Mouse (Mus musculus) liver, adult 2 months (tissue): ENCODE data around the gene Mug1.

Experiments
- CTCF ChIP-seq: fragments of 200-500 bp; IDR thresholded peaks from 2 replicates; pipeline ENCODE4 v1.5.1; 2011; ENCODE audit warnings: low read depth, low read length, control low read depth
- POLR2A ChIP-seq: fragments of 200-500 bp; IDR thresholded peaks from 2 replicates; pipeline ENCODE4 v1.6.1; 2011; ENCODE audit warnings: low read length, control low read depth; ENCODE audit not compliant: insufficient read depth; ENCODE audit errors: extremely low read depth

DNA sequence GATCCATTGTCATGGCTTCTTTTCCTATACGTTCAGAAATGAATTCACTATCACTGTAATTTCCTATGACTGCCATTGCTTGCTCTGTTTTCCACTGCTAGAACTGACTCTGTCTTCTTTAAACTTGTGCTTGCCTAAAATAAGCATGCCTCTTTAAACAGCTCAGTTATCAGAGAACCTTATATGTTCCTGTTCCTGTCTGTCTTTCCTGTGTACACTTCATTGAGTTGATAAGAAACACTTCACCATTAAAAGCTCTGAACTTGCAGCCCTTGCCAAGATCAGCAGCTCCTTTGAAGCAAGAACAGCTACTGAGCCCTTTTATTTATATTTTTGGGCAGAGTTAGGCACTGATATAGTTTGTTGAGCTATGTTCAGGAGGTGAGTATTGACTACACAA lies 10.0 kb downstream of the Mug1 start:
- TF ChIP-seq CTCF (no peak), POLR2A (no peak)
